Mouse (Mus musculus): Measurements from ENCODE around the gene Xrra1. TPM values are rescaled to one million over a fixed set of nuclear protein-coding genes. Genes with fewer than 3 reads are reported as not detected.

Xrra1 gene
- polyA plus RNA-seq, 1 experiment, result not detected

- Histone ChIP-seq H3K4me1 (ENCODE audit: control insufficient read depth, insufficient read depth, low read length) (peaks cover 5% of the 10 kb centered on the region; the same call in 1 of the 2 replicates), H3K27ac (ENCODE audit: insufficient read depth, low read depth, low read length) (no peak overlapping the region), H3K4me3 (ENCODE audit: insufficient read depth, low read depth, low read length) (no peak overlapping the region)
- TF ChIP-seq POLR2A (IDR thresholded peaks at IDR 0.05; ENCODE audit: insufficient read depth, low read depth, low read length) (no peak), CTCF (IDR thresholded peaks at IDR 0.05; ENCODE audit: insufficient read depth, low read depth, low read length) (no peak)
- WGBS, result 93% methylated on average over 16 of the region's 16 CpGs
Measured at GRCm38 (mm10) chr7:99824649-99825483, 34.0 kb upstream of the Xrra1 start.

- no peak overlapping the region for H3K27ac ChIP-seq (ENCODE audit: insufficient read depth, low read depth, low read length)
- TF ChIP-seq POLR2A (IDR thresholded peaks at IDR 0.05; ENCODE audit: insufficient read depth, low read depth, low read length), result no peak
- no peak for TF ChIP-seq CTCF (IDR thresholded peaks at IDR 0.05; ENCODE audit: insufficient read depth, low read depth, low read length)
- H3K4me3 ChIP-seq (ENCODE audit: insufficient read depth, low read depth, low read length), result no peak overlapping the region
- H3K4me1 ChIP-seq (ENCODE audit: control insufficient read depth, insufficient read depth, low read length), result peaks cover 5% of the 10 kb centered on the region; the same call in 1 of the 2 replicates
- 96% methylated on average over 9 of the region's 9 CpGs for WGBS
Measured at GRCm38 (mm10) chr7:99825511-99825910, 33.4 kb upstream of the Xrra1 start.

- TF ChIP-seq CTCF (IDR thresholded peaks at IDR 0.05; ENCODE audit: insufficient read depth, low read depth, low read length) (no peak), POLR2A (IDR thresholded peaks at IDR 0.05; ENCODE audit: insufficient read depth, low read depth, low read length) (no peak)
- H3K4me3 ChIP-seq (ENCODE audit: insufficient read depth, low read depth, low read length), result no peak overlapping the region
- 73% methylated on average over 6 of the region's 6 CpGs for WGBS
- peaks cover 5% of the 10 kb centered on the region; the same call in 1 of the 2 replicates for H3K4me1 ChIP-seq (ENCODE audit: control insufficient read depth, insufficient read depth, low read length)
- no peak overlapping the region for H3K27ac ChIP-seq (ENCODE audit: insufficient read depth, low read depth, low read length)
Measured at GRCm38 (mm10) chr7:99826096-99826495, 32.8 kb upstream of the Xrra1 start.

GRCm38 (mm10) chr7:99828083-99828570, 30.8 kb upstream of the Xrra1 start, which contains the start of gene Neu3:
TSS of gene Neu3 (minus strand) at chr7:99828417.
- under 1% methylated on average over 26 of the region's 26 CpGs for WGBS

GRCm38 (mm10) chr7:99833115-99833845, 25.6 kb upstream of the Xrra1 start:
- H3K4me1 ChIP-seq (ENCODE audit: control insufficient read depth, insufficient read depth, low read length), result no peaks in the 10 kb centered on the region
- no peak overlapping the region for H3K27ac ChIP-seq (ENCODE audit: insufficient read depth, low read depth, low read length)
- H3K4me3 ChIP-seq (ENCODE audit: insufficient read depth, low read depth, low read length), result no peak overlapping the region
- no peak for TF ChIP-seq POLR2A (IDR thresholded peaks at IDR 0.05; ENCODE audit: insufficient read depth, low read depth, low read length)
- no peak for TF ChIP-seq CTCF (IDR thresholded peaks at IDR 0.05; ENCODE audit: insufficient read depth, low read depth, low read length)
- 79% methylated on average over 5 of the region's 5 CpGs for WGBS

More at GRCm38 (mm10) chr7:99828083-99828570, 30.8 kb upstream of the Xrra1 start, which contains the start of gene Neu3:
- TF ChIP-seq POLR2A (IDR thresholded peaks at IDR 0.05; ENCODE audit: insufficient read depth, low read depth, low read length), result peak; percentile 27; the same call in 1 of the 2 replicates
- TF ChIP-seq CTCF (IDR thresholded peaks at IDR 0.05; ENCODE audit: insufficient read depth, low read depth, low read length), result no peak
- H3K4me1 ChIP-seq (ENCODE audit: control insufficient read depth, insufficient read depth, low read length), result peaks cover 5% of the 10 kb centered on the region; the same call in 1 of the 2 replicates
- peak within 1 kb of the TSS; percentile 40; the same call in 1 of the 2 replicates for H3K27ac ChIP-seq (ENCODE audit: insufficient read depth, low read depth, low read length)
- peak within 1 kb of the TSS; percentile 59 for H3K4me3 ChIP-seq (ENCODE audit: insufficient read depth, low read depth, low read length)

GRCm38 (mm10) chr7:99833846-99834222, 25.1 kb upstream of the Xrra1 start:
- no peak overlapping the region for H3K27ac ChIP-seq (ENCODE audit: insufficient read depth, low read depth, low read length)
- TF ChIP-seq POLR2A (IDR thresholded peaks at IDR 0.05; ENCODE audit: insufficient read depth, low read depth, low read length) (no peak), CTCF (IDR thresholded peaks at IDR 0.05; ENCODE audit: insufficient read depth, low read depth, low read length) (no peak)
- no peak overlapping the region for H3K4me3 ChIP-seq (ENCODE audit: insufficient read depth, low read depth, low read length)
- H3K4me1 ChIP-seq (ENCODE audit: control insufficient read depth, insufficient read depth, low read length), result no peaks in the 10 kb centered on the region
- WGBS, result 85% methylated on average over 2 of the region's 2 CpGs

- WGBS, result 80% methylated on average over 5 of the region's 5 CpGs
- TF ChIP-seq POLR2A (IDR thresholded peaks at IDR 0.05; ENCODE audit: insufficient read depth, low read depth, low read length), result no peak
- TF ChIP-seq CTCF (IDR thresholded peaks at IDR 0.05; ENCODE audit: insufficient read depth, low read depth, low read length), result no peak
- no peak overlapping the region for H3K4me3 ChIP-seq (ENCODE audit: insufficient read depth, low read depth, low read length)
- no peaks in the 10 kb centered on the region for H3K4me1 ChIP-seq (ENCODE audit: control insufficient read depth, insufficient read depth, low read length)
- H3K27ac ChIP-seq (ENCODE audit: insufficient read depth, low read depth, low read length), result no peak overlapping the region
Measured at GRCm38 (mm10) chr7:99834314-99834853, 24.5 kb upstream of the Xrra1 start.

- H3K27ac ChIP-seq (ENCODE audit: insufficient read depth, low read depth, low read length), result no peak overlapping the region
- no peak overlapping the region for H3K4me3 ChIP-seq (ENCODE audit: insufficient read depth, low read depth, low read length)
- TF ChIP-seq POLR2A (IDR thresholded peaks at IDR 0.05; ENCODE audit: insufficient read depth, low read depth, low read length), result no peak
- TF ChIP-seq CTCF (IDR thresholded peaks at IDR 0.05; ENCODE audit: insufficient read depth, low read depth, low read length), result no peak
- 0 out of 2 replicates have a peak, but pooled peaks cover 3% of the 10 kb centered on the region for H3K4me1 ChIP-seq (ENCODE audit: control insufficient read depth, insufficient read depth, low read length)
- 41% methylated on average over 4 of the region's 4 CpGs for WGBS
Measured at GRCm38 (mm10) chr7:99836781-99837180, 22.1 kb upstream of the Xrra1 start.
